Mouse (Mus musculus): ENCODE measurements around the gene Sppl2b. TPM values are rescaled to one million over a fixed set of nuclear protein-coding genes. Genes with fewer than 3 reads are reported as not detected.

Gene Sppl2b
- polyA plus RNA-seq, 1 experiment from 2014 or later: 28.4 TPM

DNA sequence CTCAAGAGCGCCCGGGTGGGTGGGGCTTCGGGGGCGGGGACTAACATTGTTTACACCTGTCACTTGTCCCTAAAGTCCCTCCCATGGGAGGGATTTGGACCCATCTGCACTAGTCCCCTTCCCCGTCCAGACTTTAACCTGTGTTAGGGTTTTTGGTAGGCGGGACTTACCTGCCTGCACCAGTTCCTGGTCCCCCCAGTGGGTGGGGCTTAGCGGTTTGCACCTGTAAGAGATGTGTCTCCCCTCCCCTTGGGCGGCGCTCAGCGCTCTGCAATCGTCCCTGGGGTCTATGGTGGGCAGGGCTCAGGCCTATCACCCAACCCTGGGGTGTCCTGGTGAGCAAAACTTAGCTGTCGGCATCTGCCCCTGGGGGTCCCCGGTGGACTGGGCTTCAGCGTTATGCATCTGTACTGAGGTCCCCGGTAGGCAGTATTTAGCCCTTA lies 62.3 kb downstream of the Sppl2b start:
- peak overlapping the region; percentile 89 for H3K4me3 ChIP-seq (ENCODE audit: low read length)
- peak overlapping the region; percentile 93 for H3K4me2 ChIP-seq (ENCODE audit: low read depth, low read length)
- WGBS: 2% methylated on average over 15 of the region's 15 CpGs
- H3K36me3 ChIP-seq (ENCODE audit: control insufficient read depth, insufficient read depth): no peaks in the 10 kb centered on the region
- H3K9ac ChIP-seq (ENCODE audit: low read length): peak overlapping the region; percentile 89
- peak; percentile 25; the same call in 1 of the 2 replicates for ATAC-seq (replicated peaks; ENCODE audit: extremely low read depth, insufficient read depth, low FRiP score)
- H3K4me1 ChIP-seq (ENCODE audit: control insufficient read depth, insufficient read depth, low read length): peaks cover 18% of the 10 kb centered on the region
- no peaks in the 10 kb centered on the region for H3K9me3 ChIP-seq (replicated peaks; ENCODE audit: control insufficient read depth, low read length)
- H3K27me3 ChIP-seq (ENCODE audit: control insufficient read depth, insufficient read depth, low read length): no peaks in the 10 kb centered on the region
- peak overlapping the region; percentile 4; the same call in 1 of the 2 replicates for H3K27ac ChIP-seq (ENCODE audit: low read length)

- H3K36me3 ChIP-seq (ENCODE audit: control insufficient read depth, insufficient read depth): no peaks in the 10 kb centered on the region
- H3K9me3 ChIP-seq (replicated peaks; ENCODE audit: control insufficient read depth, low read length): no peaks in the 10 kb centered on the region
- peak within 1 kb of the TSS; percentile 4; the same call in 1 of the 2 replicates for H3K27ac ChIP-seq (ENCODE audit: low read length)
- peak; percentile 47; the same call in 1 of the 2 replicates for ATAC-seq (replicated peaks; ENCODE audit: extremely low read depth, insufficient read depth, low FRiP score)
- under 1% methylated on average over 61 of the region's 61 CpGs for WGBS
- peak within 1 kb of the TSS; percentile 93 for H3K4me2 ChIP-seq (ENCODE audit: low read depth, low read length)
- H3K27me3 ChIP-seq (ENCODE audit: control insufficient read depth, insufficient read depth, low read length): no peaks in the 10 kb centered on the region
- peak within 1 kb of the TSS; percentile 89 for H3K9ac ChIP-seq (ENCODE audit: low read length)
- peaks cover 23% of the 10 kb centered on the region for H3K4me1 ChIP-seq (ENCODE audit: control insufficient read depth, insufficient read depth, low read length)
- H3K4me3 ChIP-seq (ENCODE audit: low read length): peak within 1 kb of the TSS; percentile 89
Measured at GRCm38 (mm10) chr10:80917779-80918434, 62.8 kb downstream of the Sppl2b start, which contains the start of gene Lmnb2. Gene Lmnb2 (minus strand): TSS chr10:80918245.

MicroRNA genes within 50 kb of the gene (microRNA counts, 519-probe panel; counts per million panel counts)
- not detected for microRNA mmu-miR-1982

Small RNA genes within 50 kb of the gene (microRNA-seq; reads per million reads assigned to microRNA genes)
- gene Mir1982: 4.5 reads per million, percentile 17 among the genes with 10 or more reads in this experiment

Other genes with a start within 250 kb of the Sppl2b start
- 2.2 and 2.8 TPM in 2 replicates for gene Gm49322, start 249.3 kb upstream of the Sppl2b start, polyA plus RNA-seq (2015; fragmentation: Nextera tagmentation; extraction: Ambion mirVana)
- gene Csnk1g2, start 232.4 kb upstream of the Sppl2b start, polyA plus RNA-seq (2015; fragmentation: Nextera tagmentation; extraction: Ambion mirVana): 50.7 and 103 TPM in 2 replicates
- gene Btbd2, start 198.2 kb upstream of the Sppl2b start, polyA plus RNA-seq (2015; fragmentation: Nextera tagmentation; extraction: Ambion mirVana): 41.7 and 58.2 TPM in 2 replicates
- 82.1 and 92.8 TPM in 2 replicates for gene Mknk2, start 177.2 kb upstream of the Sppl2b start, polyA plus RNA-seq (2015; fragmentation: Nextera tagmentation; extraction: Ambion mirVana)
- gene Mob3a, start 153.3 kb upstream of the Sppl2b start, polyA plus RNA-seq (2015; fragmentation: Nextera tagmentation; extraction: Ambion mirVana): 29.0 and 33.4 TPM in 2 replicates
- gene Izumo4, start 153.1 kb upstream of the Sppl2b start, polyA plus RNA-seq (2015; fragmentation: Nextera tagmentation; extraction: Ambion mirVana): 11.2 and 13.2 TPM in 2 replicates
- gene Ap3d1, start 113.0 kb upstream of the Sppl2b start, polyA plus RNA-seq (2015; fragmentation: Nextera tagmentation; extraction: Ambion mirVana): 45.7 and 49.5 TPM in 2 replicates
- 18.8 and 19.2 TPM in 2 replicates for gene Dot1l, start 100.1 kb upstream of the Sppl2b start, polyA plus RNA-seq (2015; fragmentation: Nextera tagmentation; extraction: Ambion mirVana)
- 42.3 and 47.7 TPM in 2 replicates for gene Sf3a2, start 57.1 kb upstream of the Sppl2b start, polyA plus RNA-seq (2015; fragmentation: Nextera tagmentation; extraction: Ambion mirVana)
- gene Plekhj1, start 56.6 kb upstream of the Sppl2b start, polyA plus RNA-seq (2015; fragmentation: Nextera tagmentation; extraction: Ambion mirVana): 79.4 and 83.3 TPM in 2 replicates
- gene Amh, start 50.0 kb upstream of the Sppl2b start, polyA plus RNA-seq (2015; fragmentation: Nextera tagmentation; extraction: Ambion mirVana): 0.13 and 0.29 TPM in 2 replicates
- 5.6 and 6.7 TPM in 2 replicates for gene Jsrp1, start 41.8 kb upstream of the Sppl2b start, polyA plus RNA-seq (2015; fragmentation: Nextera tagmentation; extraction: Ambion mirVana)
- gene Oaz1, start 28.6 kb upstream of the Sppl2b start, polyA plus RNA-seq (2015; fragmentation: Nextera tagmentation; extraction: Ambion mirVana): 2,111 and 2,265 TPM in 2 replicates
- gene Lingo3, start 11.2 kb upstream of the Sppl2b start, polyA plus RNA-seq (2015; fragmentation: Nextera tagmentation; extraction: Ambion mirVana): 0.39 and 0.84 TPM in 2 replicates
- 141 and 148 TPM in 2 replicates for gene Lsm7, start 66 bp upstream of the Sppl2b start, polyA plus RNA-seq (2015; fragmentation: Nextera tagmentation; extraction: Ambion mirVana)
- not detected in 2 replicates for gene Tmprss9, start 16.6 kb downstream of the Sppl2b start, polyA plus RNA-seq (2015; fragmentation: Nextera tagmentation; extraction: Ambion mirVana)
- 286 and 289 TPM in 2 replicates for gene Timm13, start 45.7 kb downstream of the Sppl2b start, polyA plus RNA-seq (2015; fragmentation: Nextera tagmentation; extraction: Ambion mirVana)
- 27.5 and 30.0 TPM in 2 replicates for gene Lmnb2, start 63.0 kb downstream of the Sppl2b start, polyA plus RNA-seq (2015; fragmentation: Nextera tagmentation; extraction: Ambion mirVana)
- gene Gadd45b, start 74.8 kb downstream of the Sppl2b start, polyA plus RNA-seq (2015; fragmentation: Nextera tagmentation; extraction: Ambion mirVana): 33.6 and 34.3 TPM in 2 replicates
- 1.4 TPM in 2 replicates for gene Gng7, start 159.7 kb downstream of the Sppl2b start, polyA plus RNA-seq (2015; fragmentation: Nextera tagmentation; extraction: Ambion mirVana)
- gene Diras1, start 170.4 kb downstream of the Sppl2b start, polyA plus RNA-seq (2015; fragmentation: Nextera tagmentation; extraction: Ambion mirVana): 0.06 and 0.09 TPM in 2 replicates
- gene Slc39a3, start 182.2 kb downstream of the Sppl2b start, polyA plus RNA-seq (2015; fragmentation: Nextera tagmentation; extraction: Ambion mirVana): 9.6 and 10.8 TPM in 2 replicates
- 166 and 174 TPM in 2 replicates for gene Sgta, start 204.9 kb downstream of the Sppl2b start, polyA plus RNA-seq (2015; fragmentation: Nextera tagmentation; extraction: Ambion mirVana)
- 29.8 and 31.4 TPM in 2 replicates for gene Thop1, start 214.8 kb downstream of the Sppl2b start, polyA plus RNA-seq (2015; fragmentation: Nextera tagmentation; extraction: Ambion mirVana)
- gene Creb3l3, start 243.6 kb downstream of the Sppl2b start, polyA plus RNA-seq (2015; fragmentation: Nextera tagmentation; extraction: Ambion mirVana): 0.70 and 1.00 TPM in 2 replicates